Mouse (Mus musculus): ENCODE measurements around the gene Grk5. TPM values are rescaled to one million over a fixed set of nuclear protein-coding genes. Genes with fewer than 3 reads are reported as not detected.

The Grk5 gene
- polyA plus RNA-seq, 1 experiment = 7.2 TPM

DNA sequence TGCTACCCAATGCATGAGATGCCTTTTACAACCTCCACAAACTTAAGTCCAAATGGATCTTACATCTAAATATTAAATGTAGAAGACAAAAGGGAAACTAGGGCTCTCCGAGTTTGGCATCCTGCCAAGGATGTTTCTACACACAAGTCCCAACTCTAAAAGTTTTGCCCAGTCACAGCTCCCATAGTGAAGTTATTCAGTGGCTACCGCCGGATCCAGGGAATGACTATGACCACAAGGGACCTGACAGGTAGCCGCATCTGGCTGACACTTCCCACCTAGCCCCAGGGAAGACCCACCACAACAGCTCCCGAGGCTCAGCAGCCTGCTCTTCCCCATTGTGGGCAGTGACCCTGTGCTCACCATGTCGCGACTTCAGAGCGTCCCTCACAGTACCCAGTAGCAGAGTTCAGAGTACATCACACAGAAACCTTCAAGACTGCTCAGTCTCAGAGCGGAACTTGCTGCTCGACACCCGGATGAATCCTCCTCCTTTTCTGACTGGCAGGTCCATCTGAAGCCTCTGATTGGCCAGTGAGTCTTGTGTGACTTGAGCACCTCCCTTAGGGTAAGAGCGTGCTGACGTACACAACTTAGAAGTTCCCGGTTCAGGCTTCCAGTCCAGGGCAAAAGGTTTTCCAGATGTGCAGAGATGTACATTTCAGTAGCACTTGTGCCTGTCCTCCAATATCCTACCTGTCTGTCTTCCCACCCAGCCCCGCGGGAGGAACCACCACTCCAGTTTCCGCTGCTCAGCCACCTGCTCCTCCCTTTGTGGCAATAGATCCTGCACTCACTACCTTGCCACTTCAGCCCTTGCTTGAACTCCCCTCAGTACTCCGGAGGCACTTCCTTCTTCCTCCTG lies 251.0 kb downstream of the Grk5 start, which contains the start of gene Zfp950:
TSS of gene Zfp950 (minus strand) at position 499 of the 865 bp plus-strand sequence.
- H3K27ac ChIP-seq (ENCODE audit: control insufficient read depth, insufficient read depth, low read depth, low read length, poor library complexity) = peak within 1 kb of the TSS; percentile 14
- no peaks in the 10 kb centered on the region for H3K4me1 ChIP-seq (ENCODE audit: control insufficient read depth, insufficient read depth, low read length)
- H3K4me3 ChIP-seq (replicated peaks; ENCODE audit: control insufficient read depth, low read depth, low read length) = peak within 1 kb of the TSS; percentile 86
- no peak for TF ChIP-seq CTCF (IDR thresholded peaks at IDR 0.05; ENCODE audit: control insufficient read depth, insufficient read depth, low read length)
- no peak; the same call in 1 of the 2 replicates for TF ChIP-seq POLR2A (IDR thresholded peaks at IDR 0.05; ENCODE audit: borderline replicate concordance, control insufficient read depth, low read depth, low read length)
- whole genome bisulfite sequencing = under 1% methylated on average over 18 of the region's 18 CpGs

DNA sequence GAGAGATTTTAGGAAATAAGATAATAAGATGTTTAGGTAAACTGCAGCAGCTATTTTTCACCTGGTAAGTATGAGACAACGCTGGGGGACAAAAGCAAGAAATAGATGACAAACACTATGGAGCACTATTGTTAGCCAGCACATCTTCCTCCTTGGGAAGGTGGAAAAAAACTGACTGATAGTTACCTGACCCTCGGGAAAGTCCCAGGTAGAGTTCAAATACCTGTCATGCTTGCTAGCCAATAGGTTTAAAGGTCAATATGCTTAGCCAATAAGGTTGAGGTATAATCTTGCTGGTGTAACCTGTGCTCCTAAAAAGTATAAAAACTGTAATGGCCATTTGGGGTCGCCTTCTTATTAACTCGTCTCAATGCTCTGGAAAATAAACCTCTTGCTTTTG lies 251.8 kb downstream of the Grk5 start:
- 42% methylated on average over 4 of the region's 4 CpGs for WGBS
- no peak overlapping the region for H3K4me3 ChIP-seq (replicated peaks; ENCODE audit: control insufficient read depth, low read depth, low read length)
- no peak overlapping the region for H3K27ac ChIP-seq (ENCODE audit: control insufficient read depth, insufficient read depth, low read depth, low read length, poor library complexity)
- no peaks in the 10 kb centered on the region for H3K4me1 ChIP-seq (ENCODE audit: control insufficient read depth, insufficient read depth, low read length)
- TF ChIP-seq CTCF (IDR thresholded peaks at IDR 0.05; ENCODE audit: control insufficient read depth, insufficient read depth, low read length) (no peak), POLR2A (IDR thresholded peaks at IDR 0.05; ENCODE audit: borderline replicate concordance, control insufficient read depth, low read depth, low read length) (no peak)

Other genes starting within 250 kb of the Grk5 start
- gene Nanos1, start 133.8 kb upstream of the Grk5 start, polyA plus RNA-seq (2011; ENCODE audit: insufficient read depth, insufficient read length, low replicate concordance, missing spikeins) = 1.4 and 3.3 TPM in 2 replicates
- gene Eif3a, start 99.1 kb upstream of the Grk5 start, polyA plus RNA-seq (2011; ENCODE audit: insufficient read depth, insufficient read length, low replicate concordance, missing spikeins) = 70.8 and 99.7 TPM in 2 replicates
- 9.0 and 14.6 TPM in 2 replicates for gene Fam45a, start 78.2 kb upstream of the Grk5 start, polyA plus RNA-seq (2011; ENCODE audit: insufficient read depth, insufficient read length, low replicate concordance, missing spikeins)
- 6.5 and 9.7 TPM in 2 replicates for gene Sfxn4, start 28.3 kb upstream of the Grk5 start, polyA plus RNA-seq (2011; ENCODE audit: insufficient read depth, insufficient read length, low replicate concordance, missing spikeins)
- 72.6 and 93.5 TPM in 2 replicates for gene Prdx3, start 15.2 kb upstream of the Grk5 start, polyA plus RNA-seq (2011; ENCODE audit: insufficient read depth, insufficient read length, low replicate concordance, missing spikeins)